Mouse (Mus musculus) splenic B cell, adult 2 months (primary cell): ENCODE measurements around the gene Camk2b.

ENCODE experiments used
- DNase-seq: peaks from one replicate; pipeline ENCODE4 v3.0.0-alpha.2; 2011; ENCODE audit warnings: low read depth, low spot score
- H3K27me3 ChIP-seq: 2 replicates; pipeline ENCODE4 v1.6.1; 2012; ENCODE audit warnings: mild to moderate bottlenecking, low read length, moderate library complexity, mixed read lengths; ENCODE audit not compliant: control insufficient read depth, poor library complexity, insufficient read depth, severe bottlenecking
- H3K36me3 ChIP-seq: 2 replicates; pipeline ENCODE4 v1.6.1; 2012; ENCODE audit warnings: mild to moderate bottlenecking, low read length, moderate library complexity, mixed read lengths; ENCODE audit not compliant: control insufficient read depth, poor library complexity, insufficient read depth, severe bottlenecking

Camk2b gene

GRCm38 (mm10) chr11:6064215-6065045, 1.7 kb downstream of the Camk2b start:
- H3K27me3 ChIP-seq = no peaks in the 10 kb centered on the region
- DNase-seq = no peak

GRCm38 (mm10) chr11:6063501-6064214, 2.5 kb downstream of the Camk2b start:
- no peaks in the 10 kb centered on the region for H3K27me3 ChIP-seq
- DNase-seq = no peak
- no peaks in the 10 kb centered on the region for H3K36me3 ChIP-seq

More at GRCm38 (mm10) chr11:6064215-6065045, 1.7 kb downstream of the Camk2b start:
- H3K36me3 ChIP-seq = no peaks in the 10 kb centered on the region

GRCm38 (mm10) chr11:6063065-6063464, 3.1 kb downstream of the Camk2b start:
- Histone ChIP-seq H3K36me3 (no peaks in the 10 kb centered on the region), H3K27me3 (no peaks in the 10 kb centered on the region)
- no peak for DNase-seq

- no peak for DNase-seq
- no peaks in the 10 kb centered on the region for H3K27me3 ChIP-seq
- no peaks in the 10 kb centered on the region for H3K36me3 ChIP-seq
Observed at GRCm38 (mm10) chr11:6062329-6062728, 3.8 kb downstream of the Camk2b start.

- no peaks in the 10 kb centered on the region for H3K36me3 ChIP-seq
- no peaks in the 10 kb centered on the region for H3K27me3 ChIP-seq
- DNase-seq = no peak
Observed at GRCm38 (mm10) chr11:6061891-6062290, 4.3 kb downstream of the Camk2b start.

- no peaks in the 10 kb centered on the region for H3K27me3 ChIP-seq
- no peak for DNase-seq
- H3K36me3 ChIP-seq = no peaks in the 10 kb centered on the region
Observed at GRCm38 (mm10) chr11:6059162-6059561, 7.0 kb downstream of the Camk2b start.

- no peaks in the 10 kb centered on the region for H3K27me3 ChIP-seq
- H3K36me3 ChIP-seq = no peaks in the 10 kb centered on the region
- DNase-seq = no peak
Observed at GRCm38 (mm10) chr11:6053386-6053785, 12.8 kb downstream of the Camk2b start.

- H3K27me3 ChIP-seq = no peaks in the 10 kb centered on the region
- no peaks in the 10 kb centered on the region for H3K36me3 ChIP-seq
- no peak for DNase-seq
Observed at GRCm38 (mm10) chr11:6050066-6050560, 16.0 kb downstream of the Camk2b start.

GRCm38 (mm10) chr11:6048208-6048607, 18.0 kb downstream of the Camk2b start:
- Histone ChIP-seq H3K27me3 (no peaks in the 10 kb centered on the region), H3K36me3 (no peaks in the 10 kb centered on the region)
- DNase-seq = no peak

GRCm38 (mm10) chr11:6038929-6039328, 27.2 kb downstream of the Camk2b start:
- DNase-seq = no peak
- Histone ChIP-seq H3K27me3 (no peaks in the 10 kb centered on the region), H3K36me3 (no peaks in the 10 kb centered on the region)

- Histone ChIP-seq H3K36me3 (no peaks in the 10 kb centered on the region), H3K27me3 (no peaks in the 10 kb centered on the region)
- no peak for DNase-seq
Observed at GRCm38 (mm10) chr11:6037686-6038085, 28.5 kb downstream of the Camk2b start.

GRCm38 (mm10) chr11:6037198-6037597, 29.0 kb downstream of the Camk2b start:
- Histone ChIP-seq H3K27me3 (no peaks in the 10 kb centered on the region), H3K36me3 (no peaks in the 10 kb centered on the region)
- DNase-seq = no peak

GRCm38 (mm10) chr11:6036477-6036876, 29.7 kb downstream of the Camk2b start:
- no peaks in the 10 kb centered on the region for H3K36me3 ChIP-seq
- DNase-seq = no peak
- H3K27me3 ChIP-seq = no peaks in the 10 kb centered on the region

GRCm38 (mm10) chr11:6035521-6035920, 30.6 kb downstream of the Camk2b start:
- H3K36me3 ChIP-seq = no peaks in the 10 kb centered on the region
- H3K27me3 ChIP-seq = no peaks in the 10 kb centered on the region
- DNase-seq = no peak

GRCm38 (mm10) chr11:6034740-6035139, 31.4 kb downstream of the Camk2b start:
- Histone ChIP-seq H3K27me3 (no peaks in the 10 kb centered on the region), H3K36me3 (no peaks in the 10 kb centered on the region)
- no peak for DNase-seq
